Mouse (Mus musculus) common myeloid progenitor, adult 5-6 weeks (primary cell): ENCODE measurements around the gene Rbm20. TPM values are rescaled to one million over a fixed set of nuclear protein-coding genes. Genes with fewer than 3 reads are reported as not detected.

Source experiments
- ATAC-seq: replicated peaks from 2 replicates; pipeline ENCODE4 v1.8.0; 2016; ENCODE audit warnings: low read depth, mild to moderate bottlenecking, moderate TSS enrichment, inconsistent platforms; ENCODE audit not compliant: poor library complexity, severe bottlenecking
- total RNA-seq: library from RNA; stranded (forward); fragments of 200-1000, 187-1606 nt; gene quantifications from 2 replicates; pipeline ENCODE4 v1.2.3, GENCODE M21; 2017

The Rbm20 gene
- total RNA-seq, 1 experiment from 2014 or later: 0.69 TPM

- ATAC-seq: no peak
These were observed 237.8 kb downstream of the Rbm20 start for GRCm38 (mm10) chr19:53914950-53915349.

Other genes with a start within 250 kb of the Rbm20 start
- 16.6 and 19.8 TPM in 2 replicates for gene Dusp5, start 148.2 kb upstream of the Rbm20 start, total RNA-seq
- gene Nutf2-ps1, start 88.2 kb upstream of the Rbm20 start, total RNA-seq: 193 and 221 TPM in 2 replicates
- 188 and 212 TPM in 2 replicates for gene Smc3, start 76.9 kb upstream of the Rbm20 start, total RNA-seq
- 372 and 408 TPM in 2 replicates for gene Pdcd4, start 214.9 kb downstream of the Rbm20 start, total RNA-seq